Mouse (Mus musculus) mouse embryonic stem cell (cell line): ENCODE results near the gene Pepd.

Experiments used
- in situ Hi-C, 2 experiments: fragments of 300-500 bp; cut with MboI; formaldehyde crosslinking; loops; 1 replicate in 1 of 2; 3 replicates in 1 of 2; pipeline ENCODE4 v1.14.3; 2019 to 2020; ENCODE audit warnings: low sequenced_read_pairs in 2 of 2, low pct_unique_long_range_greater_than_20kb in 1 of 2, mixed read lengths in 1 of 2; ENCODE audit not compliant: unreplicated experiment in 1 of 2

Gene Pepd

GRCm38 (mm10) chr7:34911919-34912897, at the start of gene Pepd:
Gene Pepd (plus strand): TSS chr7:34912379.
- in situ Hi-C loops, result no loop called here

DNA sequence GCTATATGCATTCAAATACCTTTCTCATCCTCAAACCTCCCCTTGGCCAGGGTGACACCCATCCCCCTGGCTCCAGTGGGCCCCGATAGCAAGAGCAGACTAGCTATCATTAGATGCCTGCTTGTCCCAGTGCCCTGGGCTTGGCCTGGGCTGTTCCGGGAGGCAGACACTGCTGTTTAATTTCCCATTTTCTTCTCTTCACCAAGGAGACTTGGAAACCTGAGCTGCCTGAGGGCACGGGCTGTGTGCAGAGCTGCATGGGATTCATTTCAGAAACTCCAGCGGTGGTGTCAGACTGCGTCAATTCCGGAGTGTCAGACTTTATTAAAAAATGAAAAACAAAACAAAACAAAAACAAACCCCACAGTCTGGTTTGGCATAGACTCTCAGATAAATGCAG, 44.9 kb upstream of the Pepd start:
- in situ Hi-C loops, result no loop called here

DNA sequence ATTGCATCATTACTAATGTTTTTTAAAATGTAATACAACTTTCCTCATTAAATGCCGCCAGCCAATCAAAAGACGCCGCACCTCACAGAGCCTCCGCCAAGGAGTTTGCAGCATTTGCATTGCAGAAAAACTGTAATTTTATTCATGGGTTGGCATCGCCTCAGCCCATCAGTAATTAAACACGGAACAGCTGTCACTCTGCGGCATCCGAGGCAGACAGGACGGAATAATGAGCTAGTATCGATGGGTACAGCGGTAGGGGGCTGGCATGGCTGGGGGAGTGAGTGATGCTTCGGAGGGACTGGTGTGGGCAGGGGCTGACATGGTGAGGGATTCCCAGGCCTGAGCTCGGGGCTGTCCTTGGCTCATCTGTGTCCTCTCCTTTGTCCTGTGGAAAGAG, 42.5 kb upstream of the Pepd start:
- in situ Hi-C loops, result no loop called here

DNA sequence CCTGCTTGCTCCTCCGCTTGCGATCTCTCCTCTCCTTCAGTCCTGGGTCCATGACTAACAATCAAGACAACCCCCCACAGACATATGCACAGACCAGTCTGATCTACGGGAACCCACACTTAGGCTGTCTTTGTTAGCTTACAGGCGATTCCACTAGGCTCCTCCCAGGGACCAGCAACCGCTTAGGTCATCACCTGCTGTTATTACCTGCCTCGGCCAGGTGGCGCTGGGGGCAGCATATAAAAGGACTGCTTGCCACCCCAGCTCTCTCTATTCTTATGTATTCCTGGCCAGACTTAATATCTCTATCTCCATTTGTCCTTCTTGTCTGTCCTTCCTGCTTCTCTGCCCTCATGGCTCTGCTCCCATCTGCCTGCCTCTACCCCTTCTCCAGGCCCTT, 35.4 kb upstream of the Pepd start:
- in situ Hi-C loops, result no loop called here

DNA sequence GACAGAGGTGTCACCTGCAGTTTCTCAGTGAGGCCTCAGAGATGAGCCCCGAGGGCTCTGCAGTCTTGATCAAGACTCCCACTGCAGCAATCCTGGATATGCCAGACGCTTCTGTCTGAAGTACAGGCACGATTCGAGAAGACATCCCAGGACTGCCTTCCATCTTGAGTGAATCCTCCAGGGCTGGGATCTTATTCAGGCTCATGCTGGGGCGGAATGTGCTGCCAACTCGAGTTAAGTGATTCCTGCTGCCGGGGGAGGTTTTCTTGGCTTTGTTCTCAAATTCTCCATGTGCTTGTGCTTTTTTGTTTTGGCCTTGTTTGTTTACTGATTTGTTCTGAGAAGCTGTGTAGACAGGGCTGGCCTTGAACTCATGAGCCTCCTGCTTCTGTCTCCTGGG, 34.4 kb upstream of the Pepd start:
- in situ Hi-C loops, result no loop called here

- in situ Hi-C loops, result no loop called here
Observed at GRCm38 (mm10) chr7:34888441-34888840, 23.7 kb upstream of the Pepd start.

DNA sequence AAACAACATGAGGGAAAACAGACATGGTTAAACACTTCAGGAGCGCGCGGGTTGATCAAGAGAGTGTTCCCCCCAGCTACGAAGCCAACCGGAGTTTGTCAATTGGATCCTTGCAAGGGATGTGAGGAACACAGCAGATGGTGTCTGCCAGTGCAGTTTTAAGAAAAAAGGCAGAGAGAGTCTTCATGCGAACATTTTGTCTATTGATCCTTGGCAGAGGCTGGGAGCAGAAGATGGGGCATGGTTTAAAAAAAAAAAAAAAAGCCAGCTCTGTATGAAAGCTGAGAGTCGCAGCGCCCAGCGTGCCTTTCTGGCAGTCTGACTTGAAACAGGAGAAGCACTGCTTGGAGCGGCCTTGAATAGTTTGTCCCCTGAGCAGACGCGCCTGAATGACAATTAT, 23.3 kb upstream of the Pepd start:
- in situ Hi-C loops, result no loop called here

- in situ Hi-C loops, result no loop called here
Observed at GRCm38 (mm10) chr7:34892845-34893244, 19.3 kb upstream of the Pepd start.

DNA sequence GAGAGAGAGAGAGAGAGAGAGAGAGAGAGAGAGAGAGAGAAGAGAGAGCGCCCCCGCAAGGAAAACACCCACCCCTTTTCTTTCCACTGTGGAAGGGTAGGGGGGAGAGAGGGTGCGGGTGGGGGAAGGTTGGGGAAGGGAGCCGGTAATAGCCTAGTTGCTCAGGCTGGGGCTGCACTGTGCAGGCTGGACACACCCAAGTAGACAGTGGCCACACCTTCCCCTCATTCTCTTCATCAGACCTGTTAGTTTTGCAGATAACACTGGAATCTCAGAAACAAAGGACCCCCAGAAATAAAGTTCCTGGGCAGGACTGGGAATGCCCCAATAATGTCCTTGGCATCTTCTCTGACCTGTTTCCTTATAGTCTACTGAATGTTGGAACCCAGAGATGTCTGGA, 15.7 kb upstream of the Pepd start:
- in situ Hi-C loops, result no loop called here

- in situ Hi-C loops, result no loop called here
Observed at GRCm38 (mm10) chr7:34897058-34897457, 15.1 kb upstream of the Pepd start.

DNA sequence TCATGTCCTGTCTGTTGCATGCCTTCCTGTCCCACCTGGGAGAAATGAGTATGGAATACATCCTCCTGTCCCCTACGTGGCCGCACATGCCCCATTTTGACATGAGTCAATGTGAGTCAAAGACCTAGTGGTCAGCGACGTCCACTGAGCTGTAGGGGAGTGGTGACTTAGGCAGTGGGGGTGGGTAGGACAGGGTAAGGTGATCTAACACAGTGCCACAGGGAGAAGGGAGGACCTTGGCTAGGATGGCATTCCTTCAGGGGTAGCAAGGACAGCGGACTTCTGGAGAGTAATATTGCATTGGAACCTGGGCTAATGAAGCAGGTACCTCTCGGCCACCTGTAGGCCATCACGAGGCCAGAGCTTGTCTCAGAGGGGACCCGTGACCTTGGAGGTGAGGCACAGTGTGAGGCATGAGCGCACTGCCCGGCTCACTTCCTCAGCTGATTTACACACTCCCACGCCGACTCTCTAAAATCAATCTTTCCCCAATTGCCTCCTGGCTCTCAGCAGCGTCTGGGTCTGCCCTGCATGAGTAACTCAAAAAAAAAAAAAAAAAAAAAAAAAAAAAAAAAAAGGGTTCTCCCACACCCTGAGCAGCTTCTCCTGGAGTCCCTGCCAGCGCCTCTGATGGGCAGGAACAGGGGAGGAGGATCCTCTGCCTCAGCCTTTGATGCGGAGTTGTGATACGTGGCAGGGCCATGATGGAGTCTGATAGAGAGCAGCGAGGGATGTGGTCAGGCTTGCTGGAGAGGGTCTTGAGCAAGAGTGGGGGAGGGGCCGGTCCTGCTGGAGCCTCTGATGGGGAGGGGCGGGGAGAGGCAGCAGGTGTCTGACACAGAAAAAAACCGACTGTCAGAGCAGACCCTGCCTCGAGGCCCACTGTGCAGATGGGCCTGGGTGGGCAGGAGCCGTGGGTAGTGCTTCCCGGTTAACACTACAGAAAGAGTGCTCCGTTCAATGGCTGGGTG, 1.8 kb upstream of the Pepd start:
- in situ Hi-C loops, result no loop called here

- in situ Hi-C loops, result no loop called here
Observed at GRCm38 (mm10) chr7:34913956-34914355, 1.8 kb downstream of the Pepd start.

GRCm38 (mm10) chr7:34915555-34915954, 3.4 kb downstream of the Pepd start:
- in situ Hi-C loops, result loop anchor here in 1 of 2 experiments (5.0 kb wide), 1 partner anchor 58 kb away; no protein-coding TSS in a partner anchor

GRCm38 (mm10) chr7:34917558-34917957, 5.4 kb downstream of the Pepd start:
- in situ Hi-C loops, result loop anchor here in 1 of 2 experiments (5.0 kb wide), 1 partner anchor 60 kb away; no protein-coding TSS in a partner anchor

GRCm38 (mm10) chr7:34917998-34918397, 5.8 kb downstream of the Pepd start:
- in situ Hi-C loops, result loop anchor here in 1 of 2 experiments (5.0 kb wide), 1 partner anchor 61 kb away; no protein-coding TSS in a partner anchor

- in situ Hi-C loops, result loop anchor here in 1 of 2 experiments (5.0 kb wide), 1 partner anchor 61 kb away; no protein-coding TSS in a partner anchor
Observed at GRCm38 (mm10) chr7:34918416-34918815, 6.2 kb downstream of the Pepd start.

DNA sequence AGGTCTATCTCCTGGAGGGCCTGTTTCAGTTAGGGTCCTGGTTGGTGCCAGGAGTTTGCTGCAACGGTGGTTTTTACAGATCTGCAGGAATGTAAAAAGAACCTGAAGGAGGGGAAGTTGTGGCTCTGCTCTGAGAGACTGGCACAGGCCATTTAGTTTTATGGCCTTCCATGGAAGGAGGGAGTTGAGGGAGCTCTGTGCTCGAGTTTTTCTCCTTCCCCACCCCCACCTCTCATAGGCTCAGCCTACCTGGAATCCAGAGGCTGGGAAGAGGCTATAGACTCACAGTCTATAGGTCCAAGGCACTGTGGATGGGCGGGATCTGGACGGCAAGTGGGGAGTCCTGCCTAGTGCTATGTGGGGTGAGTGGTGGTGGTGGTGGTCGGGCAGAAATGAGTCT, 6.9 kb downstream of the Pepd start:
- in situ Hi-C loops, result loop anchor here in 1 of 2 experiments (5.0 kb wide), 1 partner anchor 62 kb away; no protein-coding TSS in a partner anchor

GRCm38 (mm10) chr7:34919809-34920208, 7.6 kb downstream of the Pepd start:
- in situ Hi-C loops, result loop anchor here in 1 of 2 experiments (5.0 kb wide), 1 partner anchor 63 kb away; no protein-coding TSS in a partner anchor

- in situ Hi-C loops, result no loop called here
Observed at GRCm38 (mm10) chr7:34925208-34925607, 13.0 kb downstream of the Pepd start.
